Mouse (Mus musculus) c-Kit-positive CD71-positive TER-119-positive erythroid progenitor cells, embryonic 14.5 days (primary cell): ENCODE measurements at regions not wholly inside any gene's neighbourhood (a gene's known extent, or its start where the extent isn't known, plus 50 kb on each side); places are given as distances from the start of the nearest gene placed in this dataset.

Experiments
- DNase-seq: peaks from one replicate; pipeline ENCODE4 v3.0.0-alpha.2; 2013; ENCODE audit warnings: low spot score

DNA sequence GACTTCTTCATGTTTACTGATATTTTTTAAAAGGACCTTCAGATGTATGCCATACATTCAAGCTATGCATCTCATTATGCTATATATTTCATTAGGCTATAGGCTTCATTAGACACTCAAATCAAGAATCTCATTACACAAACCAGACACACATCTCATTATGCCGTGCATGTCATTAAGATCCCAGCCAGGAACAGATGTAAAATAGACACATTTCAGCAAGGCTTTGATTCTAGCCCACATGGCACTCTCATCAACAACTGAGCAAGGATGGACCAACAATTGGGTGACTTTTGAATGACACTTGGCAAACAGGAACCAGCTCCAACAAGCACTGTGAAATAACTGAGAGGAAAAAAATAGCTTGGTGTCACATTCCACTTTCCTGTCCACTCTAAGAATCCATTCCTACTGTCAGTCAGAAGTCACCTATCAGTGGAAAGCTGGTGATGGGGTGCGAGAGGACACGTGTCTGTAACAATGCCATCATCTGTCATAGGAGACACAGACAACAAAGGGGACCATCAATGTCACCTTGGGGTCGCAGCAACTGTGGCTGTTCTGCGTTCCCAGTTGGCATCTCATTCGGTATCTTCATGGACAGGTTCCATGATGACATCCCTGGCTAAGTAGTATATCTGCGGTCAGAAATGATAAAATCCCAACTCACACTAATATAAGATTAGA is 466.0 kb downstream of the Epha4 start:
- DNase-seq, result no peak

GRCm38 (mm10) chr1:77051239-77051638 is 463.6 kb downstream of the Epha4 start:
- no peak for DNase-seq

DNA sequence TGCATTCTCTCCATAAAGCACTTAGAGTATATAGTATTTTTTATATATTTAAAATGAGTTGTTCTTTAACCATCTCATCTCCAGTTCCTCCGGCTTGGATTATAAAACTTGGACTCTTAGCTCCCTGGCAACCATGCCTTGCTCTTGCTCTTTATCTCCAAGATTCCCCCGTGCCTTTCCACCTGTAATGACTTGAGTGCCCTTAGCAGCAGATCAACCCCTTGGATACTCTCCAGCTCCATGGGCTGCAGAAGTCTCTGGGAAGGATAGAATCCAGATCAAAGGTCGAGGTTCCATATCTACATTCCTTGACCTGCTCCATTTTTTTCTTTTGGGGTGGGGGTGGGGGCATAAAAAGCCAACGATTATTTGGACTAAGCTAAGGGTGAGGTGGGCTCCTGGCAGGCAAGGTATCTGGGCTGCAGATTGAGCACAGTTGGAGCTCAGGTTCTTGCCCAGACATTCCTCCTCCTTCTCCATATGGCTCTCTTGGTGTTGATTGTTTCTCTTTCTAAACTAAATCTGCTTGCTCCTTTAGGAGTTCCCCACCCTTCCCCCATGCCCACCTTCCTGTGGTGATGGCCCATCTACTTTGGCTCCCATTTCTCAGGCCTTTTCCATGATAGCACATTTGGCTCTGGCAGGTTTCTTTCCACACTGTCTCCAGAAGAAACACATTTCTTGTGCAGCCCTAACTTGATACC is 460.9 kb downstream of the Epha4 start:
- DNase-seq, result no peak

DNA sequence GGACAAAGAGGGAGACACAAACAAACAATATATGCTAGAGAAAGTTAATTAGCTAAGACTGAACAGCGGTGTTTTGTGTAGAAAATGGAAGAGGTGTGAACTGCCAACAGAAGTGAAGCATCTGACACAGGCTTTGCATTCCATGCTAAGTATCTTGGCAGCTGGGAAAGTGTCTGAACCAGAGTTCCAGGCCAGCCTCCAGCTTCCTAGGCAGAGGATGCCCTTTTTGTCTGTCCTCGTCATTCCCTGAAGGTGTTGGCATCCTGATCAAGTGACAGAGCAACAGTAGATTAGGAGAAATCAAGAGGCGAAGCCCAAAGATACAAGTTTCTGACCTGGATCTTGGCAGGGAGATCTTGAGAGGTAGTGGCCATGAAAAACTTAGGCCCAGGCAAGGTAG is 452.4 kb downstream of the Epha4 start:
- DNase-seq, result no peak

- DNase-seq, result no peak
Measured at GRCm38 (mm10) chr1:77073071-77073470, 441.8 kb downstream of the Epha4 start.

- DNase-seq, result no peak
Measured at GRCm38 (mm10) chr1:77074926-77075885, 439.7 kb downstream of the Epha4 start.

DNA sequence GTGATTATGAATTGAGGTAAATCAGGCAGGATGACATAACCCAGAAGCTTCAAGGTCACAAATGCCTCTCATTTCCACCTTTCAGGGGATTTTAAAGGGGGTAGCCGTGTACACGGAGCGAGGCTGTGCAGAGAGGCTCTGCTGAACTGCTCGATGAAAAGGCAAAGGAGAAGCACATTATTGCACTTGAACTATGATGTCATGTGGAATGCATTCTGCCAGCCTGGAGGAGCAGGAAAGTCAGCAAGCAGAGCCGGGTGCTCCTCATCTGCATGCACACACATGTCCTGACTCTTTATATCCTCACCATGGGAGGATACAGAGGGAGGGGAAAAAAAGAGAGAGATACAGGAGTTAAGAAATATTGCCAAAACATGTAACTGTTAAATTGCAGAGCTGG is 434.1 kb downstream of the Epha4 start:
- DNase-seq, result no peak

- no peak for DNase-seq
Measured at GRCm38 (mm10) chr1:77081660-77082059, 433.2 kb downstream of the Epha4 start.

GRCm38 (mm10) chr1:77082410-77082809 is 432.5 kb downstream of the Epha4 start:
- no peak for DNase-seq

DNA sequence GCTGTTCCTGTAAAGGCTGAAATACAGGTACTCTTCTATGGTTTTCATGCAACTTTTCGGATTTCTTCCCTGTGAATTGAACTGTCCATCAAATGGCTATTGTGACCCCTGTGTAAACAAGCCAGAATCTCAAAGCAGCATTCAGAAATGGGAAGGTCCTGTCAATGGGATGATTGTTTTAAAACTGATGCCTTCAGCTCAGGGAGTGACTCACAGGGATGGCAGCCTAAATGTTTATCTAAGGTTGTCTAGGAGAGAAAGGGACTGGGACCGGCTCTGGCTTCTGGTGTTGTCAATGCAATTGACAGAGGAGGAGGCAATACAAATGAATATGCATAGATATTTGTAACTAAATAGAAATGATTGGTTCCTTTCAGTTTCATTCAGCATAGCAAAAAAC is 421.3 kb downstream of the Epha4 start:
- DNase-seq, result no peak

DNA sequence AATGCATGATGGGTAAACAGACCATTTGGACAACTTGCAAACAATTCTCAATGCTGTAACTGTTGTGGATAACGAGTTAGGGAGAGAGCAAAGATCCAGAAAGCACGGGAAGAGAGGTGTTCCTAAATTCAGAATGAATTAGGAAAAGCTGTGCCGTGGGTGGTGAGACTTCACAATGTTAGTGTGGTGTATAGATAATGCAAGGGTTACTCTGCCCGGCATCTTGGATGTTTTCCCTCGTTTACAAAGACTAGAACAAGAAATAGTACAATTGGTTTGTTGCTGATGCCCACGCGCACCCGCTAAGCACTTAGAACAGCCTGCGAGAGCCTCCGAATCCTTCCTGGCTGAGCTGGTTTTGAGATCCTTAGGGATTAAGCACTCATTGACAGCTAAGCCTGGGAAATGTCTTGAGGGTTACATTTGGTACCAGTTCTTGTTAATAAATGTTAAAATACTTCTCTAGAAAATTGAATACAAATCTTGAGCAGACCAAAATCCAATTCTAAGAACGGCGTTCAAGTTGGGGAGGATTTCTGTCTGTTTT is 413.1 kb downstream of the Epha4 start:
- no peak for DNase-seq

GRCm38 (mm10) chr1:77102421-77103133 is 412.3 kb downstream of the Epha4 start:
- DNase-seq, result no peak

GRCm38 (mm10) chr1:77109861-77110785 is 404.8 kb downstream of the Epha4 start:
- DNase-seq, result no peak

DNA sequence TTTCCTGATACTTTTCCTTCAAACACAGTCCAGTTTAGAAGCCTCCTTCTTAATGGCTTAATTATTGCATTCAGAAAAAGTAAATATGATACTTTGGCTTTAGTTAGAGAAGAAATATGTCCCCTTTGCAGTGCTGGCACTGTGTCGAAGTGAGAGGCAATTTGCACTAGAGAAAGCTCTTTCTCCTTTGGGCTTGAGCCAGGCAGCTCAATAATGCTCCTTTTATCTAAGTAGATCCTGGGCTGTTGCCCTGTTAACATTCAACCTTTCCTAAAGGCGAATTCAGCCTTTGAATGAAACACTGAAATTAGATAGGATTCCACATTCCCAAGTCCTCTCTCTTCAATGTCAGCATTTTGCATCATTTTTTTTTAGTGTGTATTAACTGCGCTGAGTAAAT is 386.5 kb downstream of the Epha4 start:
- no peak for DNase-seq

DNA sequence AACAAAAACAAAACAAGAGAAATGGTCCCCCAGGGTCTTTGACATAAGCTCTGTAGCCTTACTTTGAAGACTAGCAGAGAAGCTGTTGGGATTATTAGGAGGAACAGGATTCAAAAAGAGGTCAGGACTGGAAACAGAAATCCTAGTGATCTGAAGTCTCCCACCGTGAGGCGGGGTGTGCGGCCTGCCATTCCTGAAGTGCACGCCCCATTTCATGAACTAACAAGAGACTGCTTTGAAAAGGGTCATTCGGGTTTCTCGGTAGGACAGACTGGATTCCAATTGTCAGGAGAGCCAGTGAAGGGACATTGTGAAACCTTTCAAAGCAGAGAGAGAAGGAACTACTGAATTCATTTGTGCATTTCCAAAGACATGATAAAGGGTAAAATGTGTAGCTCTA is 377.2 kb downstream of the Epha4 start:
- DNase-seq, result no peak

GRCm38 (mm10) chr1:77140906-77141305 is 374.0 kb downstream of the Epha4 start:
- DNase-seq, result no peak

GRCm38 (mm10) chr1:77148052-77148451 is 366.8 kb downstream of the Epha4 start:
- no peak for DNase-seq

DNA sequence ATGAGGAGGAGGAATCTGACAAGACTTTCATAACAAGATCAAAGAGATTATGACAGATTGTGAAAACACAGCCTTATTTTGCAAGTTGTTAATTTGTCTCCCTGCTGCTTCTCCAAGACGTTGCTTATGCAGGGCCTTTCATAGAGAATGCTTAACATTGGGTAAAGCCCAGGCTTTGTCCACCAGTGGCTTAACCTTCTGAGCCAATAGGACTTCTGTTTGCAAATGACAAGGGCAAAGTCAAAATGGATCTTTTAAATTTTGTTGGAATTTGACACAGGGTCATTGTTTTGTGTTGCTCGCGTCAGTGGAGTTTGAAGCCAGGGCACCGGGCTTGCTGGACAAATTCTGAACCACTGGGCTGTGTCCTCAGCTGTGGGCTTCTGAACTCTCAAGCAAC is 346.6 kb downstream of the Epha4 start:
- no peak for DNase-seq

DNA sequence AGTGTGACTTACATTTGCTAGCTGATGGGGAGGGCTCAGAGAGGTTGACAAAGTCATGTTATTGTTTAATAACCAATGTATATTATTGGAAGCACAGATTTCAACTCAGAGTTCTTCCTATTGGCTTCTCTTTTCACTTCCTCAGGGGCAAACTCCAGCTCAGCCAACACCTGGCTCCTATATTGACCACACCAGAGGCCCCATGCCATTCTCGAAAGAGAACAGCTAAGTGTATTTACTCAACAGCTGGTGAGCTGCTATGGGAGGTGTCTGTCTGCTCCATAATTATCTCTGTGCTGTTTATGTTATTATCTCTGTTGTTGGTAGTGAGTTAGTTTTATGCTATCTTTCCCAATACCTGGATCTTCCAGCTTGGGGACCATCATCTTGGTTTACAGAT is 342.4 kb downstream of the Epha4 start:
- DNase-seq, result no peak

- no peak for DNase-seq
Measured at GRCm38 (mm10) chr1:77174801-77175200, 340.1 kb downstream of the Epha4 start.

GRCm38 (mm10) chr1:77175214-77175613 is 339.7 kb downstream of the Epha4 start:
- DNase-seq, result no peak
